39 mouse cellular contexts compared by ENCODE assay signal in genomic region chr19:33240386-33240785, GRCm38 (mm10).
DNase-seq lines count a peak whose midpoint lies in the region; ATAC-seq and TF ChIP-seq lines count a peak whose summit lies in the region.
"Had no signal": no experiment of that assay in that cellular context is flagged by ENCODE, and none has a peak within 500 bp of the region (broad histone marks: within the 10 kb centered on the region; RNA-seq: fewer than 3 reads in every experiment).

No protein-coding gene starts in this region.

- no peaks in the 10 kb centered on the region for H3K27me3 ChIP-seq in forebrain, postnatal 0 days (ENCODE audit: insufficient read depth, low read length)
- no peaks in the 10 kb centered on the region for H3K27me3 ChIP-seq in forebrain, embryonic 11.5 days (ENCODE audit: control insufficient read depth, insufficient read depth, low read length)
- no peaks in the 10 kb centered on the region for H3K27me3 ChIP-seq in midbrain, embryonic 11.5 days (ENCODE audit: control insufficient read depth, insufficient read depth, low read length)
- H3K27me3 ChIP-seq in midbrain, embryonic 16.5 days (ENCODE audit: control insufficient read depth, insufficient read depth, low read depth, low read length) = no peaks in the 10 kb centered on the region
- H3K27me3 ChIP-seq: CH12.LX; embryonic facial prominence, embryonic 15.5 days; heart, embryonic 15.5 days; hindbrain, embryonic 12.5 days; intestine, embryonic 15.5 days; limb, embryonic 15.5 days; liver, embryonic 13.5 days; megakaryocyte, embryonic 14.5 days; midbrain, embryonic 13.5 days; stomach, embryonic 15.5 days had no signal

- no peak overlapping the region for H3K9ac ChIP-seq in forebrain, postnatal 0 days
- no peak overlapping the region for H3K9ac ChIP-seq in forebrain, embryonic 11.5 days (ENCODE audit: low read length)
- no peak overlapping the region for H3K9ac ChIP-seq in midbrain, embryonic 11.5 days (ENCODE audit: low read length)
- H3K9ac ChIP-seq in midbrain, embryonic 16.5 days (ENCODE audit: low read depth, low read length) = no peak overlapping the region
- H3K9ac ChIP-seq: embryonic facial prominence, embryonic 15.5 days; heart, embryonic 15.5 days; hindbrain, embryonic 12.5 days; intestine, embryonic 15.5 days; limb, embryonic 15.5 days; liver, embryonic 13.5 days; midbrain, embryonic 13.5 days; stomach, embryonic 15.5 days had no signal

- no peak overlapping the region for H3K4me2 ChIP-seq in forebrain, postnatal 0 days (ENCODE audit: low read depth)
- H3K4me2 ChIP-seq in forebrain, embryonic 11.5 days (ENCODE audit: low read depth, low read length, severe bottlenecking) = no peak overlapping the region
- no peak overlapping the region for H3K4me2 ChIP-seq in midbrain, embryonic 11.5 days
- H3K4me2 ChIP-seq in midbrain, embryonic 16.5 days (ENCODE audit: low read length) = no peak overlapping the region
- H3K4me2 ChIP-seq: embryonic facial prominence, embryonic 15.5 days; heart, embryonic 15.5 days; hindbrain, embryonic 12.5 days; intestine, embryonic 15.5 days; limb, embryonic 15.5 days; liver, embryonic 13.5 days; midbrain, embryonic 13.5 days; stomach, embryonic 15.5 days had no signal

- 76% methylated on average over 2 of the region's 2 CpGs for WGBS in forebrain, postnatal 0 days
- 85% methylated on average over 2 of the region's 2 CpGs for WGBS in forebrain, embryonic 11.5 days
- 91% methylated on average over 2 of the region's 2 CpGs for WGBS in midbrain, embryonic 11.5 days
- 86% methylated on average over 2 of the region's 2 CpGs for WGBS in midbrain, embryonic 16.5 days

- no peak overlapping the region for H3K4me3 ChIP-seq in forebrain, postnatal 0 days (ENCODE audit: low read depth, low read length)
- H3K4me3 ChIP-seq in forebrain, embryonic 11.5 days (ENCODE audit: low read depth, low read length) = no peak overlapping the region
- no peak overlapping the region for H3K4me3 ChIP-seq in midbrain, embryonic 11.5 days (ENCODE audit: low read depth, low read length)
- no peak overlapping the region for H3K4me3 ChIP-seq in midbrain, embryonic 16.5 days (ENCODE audit: low read depth, low read length)
- H3K4me3 ChIP-seq: embryonic facial prominence, embryonic 10.5 days; embryonic facial prominence, embryonic 15.5 days; heart, embryonic 10.5 days; heart, embryonic 15.5 days; hindbrain, embryonic 12.5 days; intestine, embryonic 15.5 days; limb, embryonic 10.5 days; limb, embryonic 15.5 days; liver, embryonic 13.5 days; megakaryocyte, embryonic 14.5 days; midbrain, embryonic 13.5 days; stomach, embryonic 15.5 days had no signal

- DNase-seq in forebrain, postnatal 0 days = no peak
- no peak for DNase-seq in forebrain, embryonic 11.5 days (ENCODE audit: low spot score)
- peak; percentile 22 to 35 for DNase-seq in layer of hippocampus, adult 8-10 months (ENCODE audit: low spot score in 2 of 2)
- DNase-seq in layer of hippocampus, postnatal 36 days = no peak
- DNase-seq in midbrain, embryonic 11.5 days (ENCODE audit: low spot score, missing footprints) = peak; percentile 41
- DNase-seq in left cerebral cortex, postnatal 25 days (ENCODE audit: low spot score in 2 of 2) = peak; percentile 20 to 88
- no peak for DNase-seq in gastrocnemius, postnatal 4 days (ENCODE audit: low spot score in 2 of 2)
- DNase-seq: adrenal gland, adult 2 months; adrenal gland, postnatal 36 days; cerebellum, adult 2 months; cerebellum, postnatal 14 days; gastrocnemius, postnatal 14 days; heart, adult 11 months; heart, postnatal 36 days; kidney, adult 2 months; kidney, postnatal 4 days; liver, embryonic 13.5 days; lung, adult 18-20 months; lung, postnatal 4 days; retina, postnatal 1 day; thymus, postnatal 14 days had no signal

- TF ChIP-seq CTCF in forebrain, postnatal 0 days (IDR thresholded peaks at IDR 0.05; ENCODE audit: low read depth) = no peak

- no peaks in the 10 kb centered on the region for H3K4me1 ChIP-seq in forebrain, postnatal 0 days (ENCODE audit: insufficient read depth)
- H3K4me1 ChIP-seq in forebrain, embryonic 11.5 days (replicated peaks; ENCODE audit: control insufficient read depth, insufficient read depth, low read length) = no peaks in the 10 kb centered on the region
- no peaks in the 10 kb centered on the region for H3K4me1 ChIP-seq in midbrain, embryonic 11.5 days (ENCODE audit: control insufficient read depth, insufficient read depth, low read length)
- no peaks in the 10 kb centered on the region for H3K4me1 ChIP-seq in midbrain, embryonic 16.5 days (ENCODE audit: control insufficient read depth, insufficient read depth, low read length)
- H3K4me1 ChIP-seq: embryonic facial prominence, embryonic 10.5 days; embryonic facial prominence, embryonic 15.5 days; heart, embryonic 10.5 days; heart, embryonic 15.5 days; hindbrain, embryonic 12.5 days; intestine, embryonic 15.5 days; limb, embryonic 10.5 days; limb, embryonic 15.5 days; liver, embryonic 13.5 days; megakaryocyte, embryonic 14.5 days; midbrain, embryonic 13.5 days; stomach, embryonic 15.5 days had no signal

- peak; percentile 60 for ATAC-seq in forebrain, postnatal 0 days
- ATAC-seq in forebrain, embryonic 11.5 days (replicated peaks; ENCODE audit: low FRiP score) = no peak
- no peak for ATAC-seq in midbrain, embryonic 11.5 days (ENCODE audit: low FRiP score)
- ATAC-seq in midbrain, embryonic 16.5 days = no peak
- ATAC-seq: activated CD4-positive, CD25-positive, alpha-beta regulatory T cell, adult 4 months; forebrain, embryonic 14.5 days; hindbrain, postnatal 0 days; intestine, embryonic 15.5 days; lung, postnatal 0 days; midbrain, embryonic 13.5 days had no signal

- intact Hi-C loops in left cerebral cortex, postnatal 25 days (cut with DNase I) = loop anchor here (1.0 kb wide), 3 partner anchors 12 to 100 kb away; no protein-coding TSS in a partner anchor

- no peak overlapping the region for H3K27ac ChIP-seq in forebrain, postnatal 0 days (ENCODE audit: low read depth, low read length)
- H3K27ac ChIP-seq in forebrain, embryonic 11.5 days (ENCODE audit: low read depth, low read length) = no peak overlapping the region
- no peak overlapping the region for H3K27ac ChIP-seq in midbrain, embryonic 11.5 days (ENCODE audit: low read depth, low read length)
- H3K27ac ChIP-seq in midbrain, embryonic 16.5 days (ENCODE audit: low read length) = no peak overlapping the region
- H3K27ac ChIP-seq: embryonic facial prominence, embryonic 10.5 days; embryonic facial prominence, embryonic 15.5 days; heart, embryonic 10.5 days; heart, embryonic 15.5 days; hindbrain, embryonic 12.5 days; hindbrain, postnatal 0 days; intestine, embryonic 15.5 days; kidney, postnatal 0 days; limb, embryonic 10.5 days; limb, embryonic 15.5 days; liver, embryonic 13.5 days; midbrain, embryonic 13.5 days; stomach, embryonic 15.5 days had no signal

- H3K36me3 ChIP-seq in forebrain, postnatal 0 days (ENCODE audit: insufficient read depth) = no peaks in the 10 kb centered on the region
- H3K36me3 ChIP-seq in forebrain, embryonic 11.5 days (ENCODE audit: control insufficient read depth, insufficient read depth, low read length) = no peaks in the 10 kb centered on the region
- no peaks in the 10 kb centered on the region for H3K36me3 ChIP-seq in midbrain, embryonic 11.5 days (ENCODE audit: control insufficient read depth, insufficient read depth, low read length)
- H3K36me3 ChIP-seq in midbrain, embryonic 16.5 days (ENCODE audit: control insufficient read depth, insufficient read depth, low read length) = no peaks in the 10 kb centered on the region
- H3K36me3 ChIP-seq: embryonic facial prominence, embryonic 10.5 days; embryonic facial prominence, embryonic 15.5 days; heart, embryonic 10.5 days; heart, embryonic 15.5 days; hindbrain, embryonic 12.5 days; intestine, embryonic 15.5 days; limb, embryonic 10.5 days; limb, embryonic 15.5 days; liver, embryonic 13.5 days; midbrain, embryonic 13.5 days; stomach, embryonic 15.5 days had no signal

- H3K9me3 ChIP-seq in forebrain, postnatal 0 days (ENCODE audit: low read length) = no peaks in the 10 kb centered on the region
- no peaks in the 10 kb centered on the region for H3K9me3 ChIP-seq in forebrain, embryonic 11.5 days (ENCODE audit: control insufficient read depth, low read length)
- H3K9me3 ChIP-seq in midbrain, embryonic 11.5 days (ENCODE audit: control insufficient read depth, low read length) = no peaks in the 10 kb centered on the region; the same call in 1 of the 2 replicates
- no peaks in the 10 kb centered on the region for H3K9me3 ChIP-seq in midbrain, embryonic 16.5 days (replicated peaks; ENCODE audit: control insufficient read depth, low read length, poor library complexity, severe bottlenecking)
- H3K9me3 ChIP-seq: embryonic facial prominence, embryonic 10.5 days; embryonic facial prominence, embryonic 15.5 days; heart, embryonic 10.5 days; heart, embryonic 15.5 days; hindbrain, embryonic 12.5 days; intestine, embryonic 15.5 days; limb, embryonic 10.5 days; limb, embryonic 15.5 days; liver, embryonic 13.5 days; midbrain, embryonic 13.5 days; stomach, embryonic 15.5 days had no signal

Comparison
In these comparisons a context has a peak if more than half of its experiments do, and no peak if none do; other contexts are left out.
1. DNase-seq: peak in layer of hippocampus, adult 8-10 months (2 of 2), midbrain, embryonic 11.5 days (single experiment) and left cerebral cortex, postnatal 25 days (2 of 2); none in forebrain, postnatal 0 days (single experiment), forebrain, embryonic 11.5 days (single experiment), layer of hippocampus, postnatal 36 days (0 of 2) and gastrocnemius, postnatal 4 days (0 of 2).